Mouse (Mus musculus) c-Kit-negative CD71-positive TER-119-positive erythroid progenitor cells, embryonic 14.5 days (primary cell): ENCODE results near the gene Hyal3.
"Not testable (repeated sequence)": the region's sequence is repeated elsewhere in the genome, so short reads cannot be mapped to it uniquely, and the experiment has no call there.

ENCODE experiments used
- DNase-seq: peaks from one replicate; pipeline ENCODE4 v3.0.0-alpha.2; 2013; ENCODE audit warnings: low read depth, low spot score

Gene Hyal3

GRCm38 (mm10) chr9:107571534-107572326 lies 8.9 kb upstream of the Hyal3 start:
- DNase-seq: no peak

- no peak for DNase-seq
Measured at GRCm38 (mm10) chr9:107572327-107572662, 8.3 kb upstream of the Hyal3 start.

- not testable (repeated sequence) for DNase-seq
Measured at GRCm38 (mm10) chr9:107573774-107574173, 6.8 kb upstream of the Hyal3 start.

GRCm38 (mm10) chr9:107575579-107576356 lies 4.8 kb upstream of the Hyal3 start:
- DNase-seq: no peak

- peak; percentile 81 for DNase-seq
Measured at GRCm38 (mm10) chr9:107576357-107577107, 4.1 kb upstream of the Hyal3 start, which contains the start of gene Hyal1. Gene Hyal1, plus strand, starts transcription at chr9:107576927.

GRCm38 (mm10) chr9:107577871-107578270 lies 2.7 kb upstream of the Hyal3 start:
- no peak for DNase-seq

GRCm38 (mm10) chr9:107578587-107578986 lies 2.0 kb upstream of the Hyal3 start, which contains the start of gene Naa80:
Gene Naa80, plus strand, starts transcription at chr9:107578887.
- DNase-seq: no peak

- no peak for DNase-seq
Measured at GRCm38 (mm10) chr9:107579023-107579900, 1.4 kb upstream of the Hyal3 start.

GRCm38 (mm10) chr9:107581584-107581983 lies 966 bp downstream of the Hyal3 start:
- no peak for DNase-seq

- DNase-seq: no peak
Measured at GRCm38 (mm10) chr9:107582509-107583062, 2.0 kb downstream of the Hyal3 start.

- no peak for DNase-seq
Measured at GRCm38 (mm10) chr9:107583174-107583573, 2.6 kb downstream of the Hyal3 start.

GRCm38 (mm10) chr9:107586504-107586903 lies 5.9 kb downstream of the Hyal3 start:
- DNase-seq: no peak

GRCm38 (mm10) chr9:107586974-107587832 lies 6.6 kb downstream of the Hyal3 start, which contains the start of gene Ifrd2:
Gene Ifrd2, plus strand, starts transcription at chr9:107587642.
- peak; percentile 97 for DNase-seq

- DNase-seq: peak; percentile 74
Measured at GRCm38 (mm10) chr9:107587833-107588639, 7.4 kb downstream of the Hyal3 start.

- DNase-seq: peak; percentile 54
Measured at GRCm38 (mm10) chr9:107590058-107590772, 9.6 kb downstream of the Hyal3 start.

GRCm38 (mm10) chr9:107590773-107591060 lies 10.1 kb downstream of the Hyal3 start:
- no peak for DNase-seq

GRCm38 (mm10) chr9:107593101-107593976 lies 12.7 kb downstream of the Hyal3 start:
- no peak for DNase-seq
